Mouse (Mus musculus) left cerebral cortex, postnatal 4 days (tissue): ENCODE data around the gene Dnase1l2. TPM values are rescaled to one million over a fixed set of nuclear protein-coding genes. Genes with fewer than 3 reads are reported as not detected.
A peak's percentile ranks its signal among the peaks of the same experiment; 100 is the strongest.
"Not testable (repeated sequence)": the region's sequence is repeated elsewhere in the genome, so short reads cannot be mapped to it uniquely, and the experiment has no call there.

Experiments used
- DNase-seq: peaks from one replicate; pipeline ENCODE4 v3.0.0-alpha.2; 2022
- intact Hi-C: fragments of 180-260 bp; cut with DNase I; formaldehyde crosslinking; loops from one replicate; pipeline ENCODE4 v1.15.1; 2025
- total RNA-seq, 2 experiments: library from RNA; stranded (reverse); gene quantifications; 2 replicates each; pipeline ENCODE4 v1.2.3; 2021

Dnase1l2 gene
- total RNA-seq, 2 experiments from 2014 or later: 7.1 to 8.5 TPM

- DNase-seq: no peak
- intact Hi-C loops: no loop called here
These were observed 1.8 kb downstream of the Dnase1l2 start for GRCm38 (mm10) chr17:24441148-24441547.

DNA sequence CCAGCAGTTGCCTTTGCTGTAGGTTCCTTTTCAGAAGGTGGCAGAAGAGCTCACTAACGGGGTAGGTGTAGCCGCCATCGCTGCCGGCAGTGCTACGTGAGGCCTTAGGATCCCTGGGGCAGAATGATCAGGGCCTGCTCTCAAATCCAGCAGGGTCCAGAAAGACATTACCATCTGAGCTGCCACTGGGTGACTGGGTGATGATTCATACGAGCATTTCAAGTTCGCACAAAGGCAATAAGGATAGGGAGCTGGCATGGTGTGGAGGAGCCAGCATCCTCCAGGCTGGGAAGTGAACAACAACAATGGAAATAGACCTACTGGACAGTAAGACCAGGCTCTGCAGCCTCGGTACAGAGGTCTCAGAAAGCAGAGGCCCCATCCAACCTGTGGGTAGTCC is 2.5 kb downstream of the Dnase1l2 start:
- intact Hi-C loops: no loop called here

GRCm38 (mm10) chr17:24437016-24437415 is 5.9 kb downstream of the Dnase1l2 start:
- intact Hi-C loops: no loop called here
- no peak for DNase-seq

More for the DNA sequence above, 2.5 kb downstream of the Dnase1l2 start:
- DNase-seq: no peak

DNA sequence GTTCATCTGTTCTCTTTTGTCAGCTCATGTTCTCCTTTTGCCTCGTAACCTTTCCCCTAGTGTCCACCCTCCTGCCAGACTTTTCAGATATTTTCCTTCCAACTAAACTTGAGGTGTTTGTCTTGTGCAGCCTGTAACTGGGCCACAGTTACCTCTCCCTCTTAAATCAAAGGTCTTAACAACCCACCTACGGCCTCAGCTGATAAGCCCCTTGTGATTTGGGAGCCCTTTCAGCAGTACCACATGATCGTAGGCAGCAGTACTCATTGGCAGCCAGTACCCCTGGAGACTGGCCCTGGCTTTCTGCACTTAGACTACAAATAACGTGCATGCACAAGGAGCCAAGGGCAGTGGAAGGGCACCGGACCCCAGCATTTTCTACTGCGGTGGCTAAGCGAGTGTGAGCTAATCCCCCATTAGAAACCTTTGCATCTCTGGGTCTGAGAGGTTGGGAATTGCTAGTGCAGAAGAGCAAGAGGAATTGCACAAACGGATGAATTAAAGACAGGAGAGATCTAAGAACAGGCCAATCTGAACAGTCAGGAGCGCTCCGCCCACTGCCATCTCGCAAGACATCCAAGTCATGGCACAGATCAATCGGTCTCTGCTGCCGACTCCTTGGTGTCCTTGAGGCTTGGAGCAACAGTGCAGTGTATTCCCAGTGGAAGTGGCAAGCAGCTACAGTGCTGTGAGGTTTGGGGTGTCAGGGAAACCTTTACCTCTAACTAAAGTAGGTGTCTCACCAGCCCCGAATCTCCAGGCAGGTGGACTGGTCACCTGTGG is 13.5 kb downstream of the Dnase1l2 start:
- DNase-seq: no peak
- intact Hi-C loops: no loop called here

DNA sequence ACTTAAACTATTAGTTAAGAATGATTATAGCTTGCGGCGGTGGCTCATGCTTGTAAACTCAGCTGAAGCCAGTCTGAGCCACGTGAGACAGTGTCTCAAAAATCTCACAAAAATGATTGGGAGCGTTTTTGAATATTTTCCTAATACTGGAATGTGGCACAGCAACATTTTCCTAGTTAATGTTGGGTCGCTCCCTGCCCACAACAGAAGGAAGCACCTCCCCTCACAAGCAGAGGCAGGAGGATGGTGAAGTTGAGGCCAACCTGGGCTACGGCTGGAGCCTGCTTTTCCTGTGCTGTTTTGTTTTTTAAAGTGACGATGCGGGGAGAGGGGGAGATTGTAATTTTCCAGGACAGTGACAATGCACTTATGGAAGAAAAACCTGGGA is 15.7 kb downstream of the Dnase1l2 start:
- intact Hi-C loops: no loop called here
- no peak for DNase-seq

GRCm38 (mm10) chr17:24426471-24427169 is 16.3 kb downstream of the Dnase1l2 start, which contains the start of gene Eci1:
TSS of gene Eci1 (plus strand) at chr17:24426641.
- peak; percentile 98 for DNase-seq
- intact Hi-C loops: no loop called here

DNA sequence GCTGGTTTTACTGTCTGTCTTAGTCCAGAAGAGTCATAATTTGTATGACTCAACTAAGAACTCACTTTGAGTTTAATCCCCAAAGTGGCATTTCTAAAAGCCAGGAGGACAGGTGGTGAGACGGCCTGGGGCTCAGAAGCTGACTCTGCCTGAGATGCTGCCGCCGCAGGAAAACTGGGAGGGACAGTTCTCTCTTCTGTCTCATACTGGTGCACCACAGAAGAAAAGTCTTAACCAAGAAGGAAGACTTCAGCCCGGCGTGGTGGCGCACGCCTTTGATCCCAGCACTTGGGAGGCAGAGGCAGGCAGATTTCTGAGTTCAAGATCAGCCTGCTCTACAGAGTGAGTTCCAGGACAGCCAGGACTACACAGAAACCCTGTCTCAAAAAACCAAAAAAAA is 17.0 kb downstream of the Dnase1l2 start:
- DNase-seq: no peak
- intact Hi-C loops: no loop called here

- intact Hi-C loops, DNase-seq: not testable (repeated sequence)
These were observed 17.6 kb downstream of the Dnase1l2 start for GRCm38 (mm10) chr17:24425326-24425725.

DNA sequence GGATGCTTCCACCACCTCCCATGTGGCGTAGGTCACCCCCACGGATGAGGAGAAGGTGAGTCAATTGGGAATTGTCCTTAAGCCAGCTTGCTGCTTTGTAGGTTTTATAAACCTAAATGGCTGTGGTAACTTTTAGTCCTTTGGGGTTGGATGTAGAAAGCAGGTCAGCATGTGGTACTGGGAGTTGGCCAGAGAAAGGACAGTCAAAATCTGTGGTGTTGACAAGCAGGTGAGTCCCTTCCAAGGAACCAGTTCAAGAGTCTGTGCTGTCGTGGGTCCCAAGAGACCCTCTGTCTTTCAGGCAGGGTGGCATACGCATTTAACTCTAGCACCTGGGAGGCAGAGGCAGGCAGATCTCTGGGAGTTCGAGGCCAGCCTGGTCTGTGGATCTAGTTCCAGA is 18.4 kb downstream of the Dnase1l2 start:
- no peak for DNase-seq

DNA sequence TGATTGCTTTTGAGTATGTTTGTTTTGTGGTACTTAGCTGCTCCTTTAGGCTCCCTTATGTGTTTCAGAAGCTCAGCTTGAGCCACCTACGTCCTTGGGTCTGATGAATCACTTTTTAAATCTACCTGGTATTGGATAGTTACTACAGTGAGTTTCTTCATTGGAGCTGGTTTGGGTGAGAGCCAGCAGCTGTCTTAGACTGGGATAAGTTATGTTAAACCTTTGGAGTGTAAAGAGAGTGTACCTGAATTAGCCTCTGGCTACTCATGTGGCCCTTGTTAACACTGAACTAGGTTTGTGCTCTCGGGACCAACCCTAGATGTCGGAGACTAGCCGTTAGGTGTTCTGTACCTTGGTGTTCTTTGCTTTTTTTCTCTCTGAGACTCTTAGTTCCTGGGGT is 19.8 kb downstream of the Dnase1l2 start:
- intact Hi-C loops: no loop called here
- no peak for DNase-seq

More for the DNA sequence above, 18.4 kb downstream of the Dnase1l2 start:
- intact Hi-C loops: no loop called here

DNA sequence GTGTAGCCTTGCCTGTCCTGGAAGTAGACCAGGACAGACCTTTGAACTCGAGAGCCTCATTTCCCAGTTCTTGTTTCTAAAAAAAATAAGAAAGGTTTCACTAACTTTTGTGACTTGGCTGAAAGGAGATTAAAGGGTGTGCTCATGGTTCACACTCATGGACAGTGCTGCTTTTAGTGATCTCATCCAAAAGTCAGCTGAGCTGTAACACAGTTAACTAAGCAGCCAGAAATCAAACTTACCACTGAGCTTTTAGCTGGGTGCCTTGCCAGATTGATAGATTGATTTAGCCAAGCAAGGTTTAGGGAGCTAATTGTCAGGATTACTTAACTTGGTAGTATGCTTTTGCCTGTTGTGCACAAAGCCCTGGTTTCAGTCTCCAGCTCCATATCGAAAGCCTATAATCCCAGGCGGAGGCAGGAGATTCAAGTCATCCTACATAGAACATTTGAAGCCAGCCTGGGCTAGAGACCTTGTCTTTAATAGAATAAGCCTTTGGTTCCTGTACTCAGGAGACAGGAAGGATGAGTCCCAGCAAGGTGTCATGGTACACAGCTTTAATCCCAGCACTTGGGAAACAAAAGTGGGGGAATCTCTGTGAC is 26.8 kb downstream of the Dnase1l2 start:
- no peak for DNase-seq
- intact Hi-C loops: no loop called here

DNA sequence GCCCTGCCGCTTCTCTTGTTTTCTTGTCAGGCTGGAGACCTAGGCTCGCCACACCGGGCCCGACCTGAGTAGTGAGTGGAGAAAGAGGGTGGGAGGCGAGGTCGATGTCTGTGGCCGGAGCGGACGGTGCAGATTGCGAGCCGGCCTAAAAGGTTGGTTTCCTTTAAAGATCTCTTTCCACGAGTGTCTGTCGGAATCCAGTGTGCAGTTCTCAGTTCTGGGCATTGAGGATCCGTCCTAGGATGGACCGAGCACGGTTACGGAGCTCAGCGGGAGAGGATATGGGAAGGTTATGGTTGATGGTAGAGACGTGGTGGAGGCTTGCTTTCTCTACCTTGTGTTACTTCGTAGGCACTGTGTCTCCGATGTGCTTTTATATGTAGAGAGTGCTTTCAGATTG is 27.9 kb downstream of the Dnase1l2 start:
- no peak for DNase-seq
- intact Hi-C loops: no loop called here

DNA sequence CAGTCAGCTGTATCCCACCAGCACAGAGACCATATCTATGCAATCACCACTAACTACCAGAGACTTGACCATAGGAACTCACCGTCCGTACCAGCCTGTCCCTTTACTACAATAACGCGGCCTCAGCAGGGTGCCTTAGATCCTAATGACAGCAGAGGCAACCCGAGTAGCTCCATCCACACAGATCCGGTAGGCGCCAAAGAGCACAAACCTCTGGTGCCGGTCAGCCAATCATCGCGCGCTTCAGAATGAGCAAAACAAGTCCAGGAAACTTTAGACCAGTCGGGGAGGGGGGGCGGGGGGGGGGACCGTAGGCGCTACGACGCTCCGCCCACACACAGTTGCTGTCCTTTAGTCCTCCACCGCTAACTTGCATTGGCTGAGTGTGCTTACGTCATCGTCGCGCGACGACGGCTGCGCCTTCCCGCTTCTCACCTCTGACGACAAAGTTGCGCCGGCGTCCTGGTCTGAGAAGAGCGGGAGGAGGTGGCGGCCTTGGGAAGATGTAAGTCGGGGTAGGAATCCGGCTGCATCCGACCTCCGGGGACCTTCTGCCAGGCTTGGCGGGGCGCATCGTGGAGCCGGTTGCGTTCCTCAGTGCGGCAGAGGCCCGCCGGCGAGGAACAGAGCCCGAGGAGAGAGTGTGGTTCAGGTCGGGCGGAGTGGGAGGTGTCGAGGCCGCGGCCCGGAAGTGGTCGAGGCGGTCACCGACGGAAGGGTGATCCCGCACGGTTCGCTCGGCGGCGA is 28.5 kb downstream of the Dnase1l2 start, which contains the start of gene Rnps1:
Rnps1 (plus strand) TSS at position 336 of the 747 bp plus-strand sequence.
- intact Hi-C loops: no loop called here
- peak; percentile 99 for DNase-seq

DNA sequence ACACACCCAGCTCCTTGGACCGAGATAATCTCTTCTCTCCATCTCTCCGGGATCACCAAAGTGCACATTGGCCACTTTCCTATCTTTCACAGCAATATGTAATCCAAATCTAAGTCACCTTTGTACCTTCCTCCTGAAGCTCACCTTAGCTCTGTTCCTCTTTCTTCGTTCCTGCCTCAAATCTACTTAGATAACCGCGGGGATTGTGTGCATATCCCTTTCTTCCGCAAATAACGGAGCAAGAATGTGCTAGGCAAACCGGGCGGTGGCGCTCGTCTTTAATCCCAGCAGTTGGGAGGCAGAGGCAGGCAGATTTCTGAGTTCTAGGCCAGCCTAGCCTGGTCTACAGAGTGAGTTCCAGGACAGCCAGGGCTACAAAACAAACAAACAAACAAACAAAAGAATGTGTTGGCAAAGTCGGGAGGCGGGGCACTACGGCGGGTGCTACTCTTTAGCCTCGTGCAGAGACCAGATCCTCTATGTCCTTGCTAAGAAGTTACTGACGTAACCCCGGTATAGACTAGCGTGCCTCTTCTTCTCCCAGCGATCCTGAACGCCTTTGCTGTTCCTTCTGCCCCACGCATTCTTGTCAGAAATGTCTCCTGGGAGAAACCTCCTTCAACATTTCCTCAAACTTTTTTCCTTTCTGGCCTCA is 29.2 kb downstream of the Dnase1l2 start:
- intact Hi-C loops: no loop called here
- no peak for DNase-seq

DNA sequence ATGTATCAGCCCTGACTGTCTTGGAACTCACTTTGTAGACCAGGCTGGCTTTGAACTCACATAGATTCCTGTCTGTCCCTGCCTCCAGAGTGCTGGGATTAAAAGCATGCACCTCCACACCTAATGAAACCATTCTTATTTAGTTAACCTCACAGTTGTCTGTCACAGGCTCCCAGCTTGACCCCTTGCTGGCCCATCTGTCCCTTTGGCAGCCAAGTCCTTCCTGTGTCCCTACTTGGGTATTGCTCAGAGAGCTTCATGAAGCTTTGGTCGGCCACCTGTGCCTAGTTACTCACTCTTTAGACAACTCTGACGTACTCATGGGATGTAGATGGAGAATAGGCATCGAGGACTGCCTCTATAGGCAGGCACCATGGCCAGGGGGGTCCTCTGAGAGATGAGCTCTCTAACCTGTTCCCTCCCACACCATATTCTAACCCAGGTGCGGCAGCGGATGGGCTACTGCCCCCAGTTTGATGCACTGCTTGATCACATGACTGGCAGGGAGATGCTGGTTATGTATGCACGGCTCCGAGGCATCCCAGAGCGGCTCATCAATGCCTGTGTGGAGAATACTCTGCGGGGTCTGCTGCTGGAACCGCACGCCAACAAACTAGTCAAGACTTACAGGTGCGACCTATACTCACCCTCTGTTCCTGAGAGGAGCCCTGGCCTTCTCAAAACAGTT is 35.6 kb downstream of the Dnase1l2 start:
- intact Hi-C loops: no loop called here
- no peak for DNase-seq

GRCm38 (mm10) chr17:24402371-24402770 is 40.5 kb downstream of the Dnase1l2 start:
- DNase-seq: no peak
- intact Hi-C loops: no loop called here

DNA sequence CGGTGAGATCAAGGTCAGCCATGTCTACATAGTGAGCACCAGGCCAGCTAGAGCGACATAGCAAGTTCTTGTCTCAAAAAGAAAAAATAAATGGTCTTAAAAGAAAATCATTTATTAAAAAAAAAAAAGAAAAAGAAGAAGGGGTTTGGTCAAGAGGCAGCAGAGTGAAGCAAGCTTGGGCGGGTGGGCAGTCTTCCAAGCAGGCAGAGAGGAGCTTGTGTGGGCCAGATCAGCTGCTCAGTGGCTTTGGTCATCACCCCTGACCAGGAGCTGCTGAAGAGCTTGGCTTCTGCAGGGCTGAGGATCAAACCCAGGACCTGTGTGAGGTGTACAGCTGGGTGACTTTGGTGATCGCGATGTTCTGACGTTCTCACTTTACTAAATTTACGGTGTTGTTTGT is 48.4 kb downstream of the Dnase1l2 start:
- intact Hi-C loops: loop anchor here (10.0 kb wide), 1 partner anchor 220 kb away; no protein-coding TSS in a partner anchor
- no peak for DNase-seq

- intact Hi-C loops: loop anchor here (10.0 kb wide), 1 partner anchor 219 kb away; no protein-coding TSS in a partner anchor
These were observed 49.4 kb downstream of the Dnase1l2 start for GRCm38 (mm10) chr17:24393527-24393926.

GRCm38 (mm10) chr17:24391149-24391548 is 51.8 kb downstream of the Dnase1l2 start:
- DNase-seq: peak; percentile 24
- intact Hi-C loops: loop anchor here (1.0 to 10.0 kb wide), 2 partner anchors 38 to 216 kb away; no protein-coding TSS in a partner anchor

More at GRCm38 (mm10) chr17:24393527-24393926, 49.4 kb downstream of the Dnase1l2 start:
- no peak for DNase-seq
